Mouse (Mus musculus): ENCODE data around the gene 4632433K11Rik.

- no peak for TF ChIP-seq CTCF (IDR thresholded peaks at IDR 0.05; ENCODE audit: control insufficient read depth, insufficient read depth, insufficient read length)
- no peak for TF ChIP-seq CEBPB (IDR thresholded peaks at IDR 0.05; ENCODE audit: low read depth)
Measured at GRCm38 (mm10) chr7:5036136-5036535, 2.2 kb downstream of the 4632433K11Rik start.
